34 mouse cellular contexts compared by ENCODE assay signal in genomic region chr17:15420021-15420603, GRCm38 (mm10). TPM values are rescaled to one million over a fixed set of nuclear protein-coding genes. Genes with fewer than 3 reads are reported as not detected.
DNase-seq lines count a peak whose midpoint lies in the region; ATAC-seq and TF ChIP-seq lines count a peak whose summit lies in the region.
"Had no signal": no experiment of that assay in that cellular context is flagged by ENCODE, and none has a peak within 500 bp of the region (broad histone marks: within the 10 kb centered on the region; RNA-seq: fewer than 3 reads in every experiment).

No protein-coding gene starts in this region.

- intact Hi-C loops in left cerebral cortex, postnatal 36 days (cut with DNase I), result no loop called here
- intact Hi-C loops in left cerebral cortex, postnatal 4 days (cut with DNase I), result no loop called here

- H3K9ac ChIP-seq in forebrain, embryonic 15.5 days (replicated peaks), result no peak overlapping the region
- no peak overlapping the region for H3K9ac ChIP-seq in forebrain, embryonic 11.5 days (ENCODE audit: low read length)
- no peak overlapping the region for H3K9ac ChIP-seq in forebrain, embryonic 16.5 days (replicated peaks; ENCODE audit: low read depth, low read length)
- no peak overlapping the region for H3K9ac ChIP-seq in stomach, postnatal 0 days (ENCODE audit: low read length)
- H3K9ac ChIP-seq: heart, embryonic 15.5 days; hindbrain, embryonic 12.5 days; intestine, embryonic 15.5 days; limb, embryonic 15.5 days; liver, embryonic 13.5 days; neural tube, embryonic 15.5 days had no signal

- no peak for DNase-seq in forebrain, embryonic 11.5 days (ENCODE audit: low spot score)
- peak; percentile 61 for DNase-seq in heart, adult 11 months
- no peak for DNase-seq in heart, adult 8-10 months (ENCODE audit: low spot score)
- DNase-seq in left cerebral cortex, postnatal 36 days (ENCODE audit: low spot score in 2 of 2), result peak; percentile 15 to 27
- no peak for DNase-seq in left cerebral cortex, postnatal 4 days
- DNase-seq in stomach, postnatal 0 days (ENCODE audit: low spot score), result no peak
- DNase-seq: adrenal gland, postnatal 14 days; cerebellum, adult 18-20 months; cerebellum, postnatal 10 days; heart, postnatal 36 days; kidney, adult 2 months; kidney, postnatal 36 days; liver, embryonic 13.5 days; lung, adult 18-20 months; lung, postnatal 4 days; midbrain, embryonic 14.5 days; retina, postnatal 1 day; spleen, adult 18-20 months; thymus, adult 2 months; thymus, postnatal 36 days had no signal

- no peaks in the 10 kb centered on the region for H3K27me3 ChIP-seq in forebrain, embryonic 15.5 days
- H3K27me3 ChIP-seq in forebrain, embryonic 11.5 days (ENCODE audit: control insufficient read depth, insufficient read depth, low read length), result no peaks in the 10 kb centered on the region
- no peaks in the 10 kb centered on the region for H3K27me3 ChIP-seq in forebrain, embryonic 16.5 days (replicated peaks; ENCODE audit: control insufficient read depth, insufficient read depth, low read length)
- no peaks in the 10 kb centered on the region for H3K27me3 ChIP-seq in stomach, postnatal 0 days (ENCODE audit: control insufficient read depth, insufficient read depth, low read length)
- H3K27me3 ChIP-seq: heart, embryonic 15.5 days; hindbrain, embryonic 12.5 days; intestine, embryonic 15.5 days; limb, embryonic 15.5 days; liver, embryonic 13.5 days; megakaryocyte, embryonic 14.5 days; neural tube, embryonic 15.5 days; Patski had no signal

- H3K27ac ChIP-seq in forebrain, embryonic 15.5 days (replicated peaks), result 0 out of 2 replicates have a peak overlapping the region, but pooled peaks have one; percentile 1
- H3K27ac ChIP-seq in forebrain, embryonic 11.5 days (ENCODE audit: low read depth, low read length), result no peak overlapping the region
- H3K27ac ChIP-seq in forebrain, embryonic 16.5 days (ENCODE audit: low read length), result 0 out of 2 replicates have a peak overlapping the region, but pooled peaks have one; percentile 14
- H3K27ac ChIP-seq in stomach, postnatal 0 days (replicated peaks), result no peak overlapping the region
- H3K27ac ChIP-seq: heart, embryonic 15.5 days; hindbrain, embryonic 12.5 days; hindbrain, postnatal 0 days; intestine, embryonic 15.5 days; limb, embryonic 10.5 days; limb, embryonic 15.5 days; liver, embryonic 13.5 days; neural tube, embryonic 15.5 days had no signal

- no peak overlapping the region for H3K4me2 ChIP-seq in forebrain, embryonic 15.5 days (replicated peaks)
- no peak overlapping the region for H3K4me2 ChIP-seq in forebrain, embryonic 11.5 days (ENCODE audit: low read depth, low read length, severe bottlenecking)
- H3K4me2 ChIP-seq in forebrain, embryonic 16.5 days (ENCODE audit: low read length), result no peak overlapping the region
- H3K4me2 ChIP-seq in stomach, postnatal 0 days (replicated peaks; ENCODE audit: low read depth), result no peak overlapping the region
- H3K4me2 ChIP-seq: heart, embryonic 15.5 days; hindbrain, embryonic 12.5 days; intestine, embryonic 15.5 days; limb, embryonic 15.5 days; liver, embryonic 13.5 days; neural tube, embryonic 15.5 days had no signal

- ATAC-seq in forebrain, embryonic 15.5 days (replicated peaks), result peak; percentile 72
- no peak for ATAC-seq in forebrain, embryonic 11.5 days (replicated peaks; ENCODE audit: low FRiP score)
- peak; percentile 77 for ATAC-seq in forebrain, embryonic 16.5 days
- ATAC-seq in stomach, postnatal 0 days (ENCODE audit: low FRiP score, low TSS enrichment), result no peak
- ATAC-seq: hindbrain, postnatal 0 days; intestine, embryonic 15.5 days; lung, postnatal 0 days; Patski had no signal

- no peak overlapping the region for H3K4me3 ChIP-seq in forebrain, embryonic 15.5 days
- no peak overlapping the region for H3K4me3 ChIP-seq in forebrain, embryonic 11.5 days (ENCODE audit: low read depth, low read length)
- no peak overlapping the region for H3K4me3 ChIP-seq in forebrain, embryonic 16.5 days (replicated peaks; ENCODE audit: low read length)
- H3K4me3 ChIP-seq in stomach, postnatal 0 days (ENCODE audit: low read depth, low read length), result no peak overlapping the region
- H3K4me3 ChIP-seq: erythroblast, embryonic 14.5 days; heart, embryonic 15.5 days; hindbrain, embryonic 12.5 days; intestine, embryonic 15.5 days; limb, embryonic 10.5 days; limb, embryonic 15.5 days; liver, embryonic 13.5 days; neural tube, embryonic 15.5 days had no signal

- WGBS in forebrain, embryonic 15.5 days, result 65% methylated on average over 8 of the region's 8 CpGs
- WGBS in forebrain, embryonic 11.5 days, result 92% methylated on average over 8 of the region's 8 CpGs
- 64% methylated on average over 8 of the region's 8 CpGs for WGBS in forebrain, embryonic 16.5 days
- 82% methylated on average over 8 of the region's 8 CpGs for WGBS in stomach, postnatal 0 days

- H3K36me3 ChIP-seq in forebrain, embryonic 15.5 days, result peaks cover 87% of the 10 kb centered on the region
- peaks cover 25% of the 10 kb centered on the region for H3K36me3 ChIP-seq in forebrain, embryonic 11.5 days (ENCODE audit: control insufficient read depth, insufficient read depth, low read length)
- H3K36me3 ChIP-seq in forebrain, embryonic 16.5 days (ENCODE audit: control insufficient read depth, insufficient read depth), result peaks cover 36% of the 10 kb centered on the region
- H3K36me3 ChIP-seq in stomach, postnatal 0 days (ENCODE audit: control insufficient read depth, insufficient read depth, low read length), result peaks cover 32% of the 10 kb centered on the region

- H3K9me3 ChIP-seq in forebrain, embryonic 15.5 days, result no peaks in the 10 kb centered on the region
- H3K9me3 ChIP-seq in forebrain, embryonic 11.5 days (ENCODE audit: control insufficient read depth, low read length), result no peaks in the 10 kb centered on the region
- no peaks in the 10 kb centered on the region for H3K9me3 ChIP-seq in forebrain, embryonic 16.5 days (ENCODE audit: control insufficient read depth, low read length)
- H3K9me3 ChIP-seq in stomach, postnatal 0 days (ENCODE audit: control insufficient read depth, low read length), result no peaks in the 10 kb centered on the region
- H3K9me3 ChIP-seq: heart, embryonic 15.5 days; hindbrain, embryonic 12.5 days; intestine, embryonic 15.5 days; limb, embryonic 10.5 days; limb, embryonic 15.5 days; liver, embryonic 13.5 days; neural tube, embryonic 15.5 days had no signal

- TF ChIP-seq CTCF in stomach, postnatal 0 days (IDR thresholded peaks at IDR 0.05; ENCODE audit: low read depth), result no peak

- no peak for TF ChIP-seq EP300 in stomach, postnatal 0 days (optimal IDR thresholded peaks at IDR 0.05)

- peaks cover 17% of the 10 kb centered on the region for H3K4me1 ChIP-seq in forebrain, embryonic 15.5 days
- H3K4me1 ChIP-seq in forebrain, embryonic 11.5 days (replicated peaks; ENCODE audit: control insufficient read depth, insufficient read depth, low read length), result no peaks in the 10 kb centered on the region
- H3K4me1 ChIP-seq in forebrain, embryonic 16.5 days (replicated peaks; ENCODE audit: control insufficient read depth, insufficient read depth, low read length), result peaks cover 20% of the 10 kb centered on the region
- no peaks in the 10 kb centered on the region for H3K4me1 ChIP-seq in stomach, postnatal 0 days (replicated peaks; ENCODE audit: control insufficient read depth, insufficient read depth)
- H3K4me1 ChIP-seq: hindbrain, embryonic 12.5 days; intestine, embryonic 15.5 days; limb, embryonic 10.5 days; liver, embryonic 13.5 days; neural tube, embryonic 15.5 days had no signal

RNA-seq across cellular contexts. Expression of gene Fam120b, which starts 24.1 kb away (rescaled TPM):
- polyA plus RNA-seq in forebrain, embryonic 15.5 days (2015; fragmentation: Nextera tagmentation; extraction: Ambion mirVana), result 47.8 and 48.6 TPM in 2 replicates
- polyA plus RNA-seq in forebrain, embryonic 11.5 days (2014; fragmentation: Nextera tagmentation; extraction: Ambion mirVana), result 32.7 and 33.6 TPM in 2 replicates
- 10 to 100 TPM; 11.2 to 14.7 (median 14.2) TPM for total RNA-seq in heart, adult 8-10 months (2022)
- total RNA-seq in left cerebral cortex, postnatal 36 days (2021), result 10 to 100 TPM; 36.4 to 47.7 TPM
- 10 to 100 TPM; 39.8 to 40.4 TPM for total RNA-seq in left cerebral cortex, postnatal 4 days (2021)
- 52.8 and 52.9 TPM in 2 replicates for polyA plus RNA-seq in forebrain, embryonic 16.5 days (2015; fragmentation: Nextera tagmentation; extraction: Ambion mirVana)
- 10.0 and 12.1 TPM in 2 replicates for polyA plus RNA-seq in stomach, postnatal 0 days (2015; fragmentation: Nextera tagmentation; extraction: Ambion mirVana)

RNA-seq across cellular contexts. Expression of gene Dll1, which starts 43.4 kb away (rescaled TPM):
- polyA plus RNA-seq in forebrain, embryonic 15.5 days (2015; fragmentation: Nextera tagmentation; extraction: Ambion mirVana), result 34.6 and 35.9 TPM in 2 replicates
- 84.7 and 97.4 TPM in 2 replicates for polyA plus RNA-seq in forebrain, embryonic 11.5 days (2014; fragmentation: Nextera tagmentation; extraction: Ambion mirVana)
- total RNA-seq in heart, adult 8-10 months (2022), result 1 to 10 TPM; 3.7 to 7.3 (median 5.7) TPM
- 1 to 10 TPM; 4.8 to 5.3 TPM for total RNA-seq in left cerebral cortex, postnatal 36 days (2021)
- total RNA-seq in left cerebral cortex, postnatal 4 days (2021), result 10 to 100 TPM; 18.9 to 20.8 TPM
- polyA plus RNA-seq in forebrain, embryonic 16.5 days (2015; fragmentation: Nextera tagmentation; extraction: Ambion mirVana), result 28.9 and 30.7 TPM in 2 replicates
- 3.5 and 4.4 TPM in 2 replicates for polyA plus RNA-seq in stomach, postnatal 0 days (2015; fragmentation: Nextera tagmentation; extraction: Ambion mirVana)
- total RNA-seq: MEL had no signal

Comparison
In these comparisons a context has a peak if more than half of its experiments do, and no peak if none do; other contexts are left out.
1. ATAC-seq: peak in forebrain, embryonic 15.5 days (single experiment) and forebrain, embryonic 16.5 days (single experiment); none in forebrain, embryonic 11.5 days (single experiment) and stomach, postnatal 0 days (single experiment).
2. H3K27ac ChIP-seq: peak in forebrain, embryonic 15.5 days (single experiment) and forebrain, embryonic 16.5 days (single experiment); none in forebrain, embryonic 11.5 days (single experiment) and stomach, postnatal 0 days (single experiment).
3. DNase-seq: peak in heart, adult 11 months (single experiment) and left cerebral cortex, postnatal 36 days (2 of 2); none in forebrain, embryonic 11.5 days (single experiment), heart, adult 8-10 months (single experiment), left cerebral cortex, postnatal 4 days (single experiment) and stomach, postnatal 0 days (single experiment).